Mouse (Mus musculus) gastrocnemius, postnatal 25 days (tissue): ENCODE measurements at regions not wholly inside any gene's neighbourhood (a gene's known extent, or its start where the extent isn't known, plus 50 kb on each side); places are given as distances from the start of the nearest gene placed in this dataset.
"Not testable (repeated sequence)": the region's sequence is repeated elsewhere in the genome, so short reads cannot be mapped to it uniquely, and the experiment has no call there.

Source experiments
- DNase-seq: peaks from one replicate; pipeline ENCODE4 v3.0.0; 2022

GRCm38 (mm10) chr4:71422121-71422520, 335.6 kb downstream of the Gm11232 start:
- not testable (repeated sequence) for DNase-seq

- no peak for DNase-seq
Observed at GRCm38 (mm10) chr4:71409867-71410266, 347.9 kb downstream of the Gm11232 start.

GRCm38 (mm10) chr4:71390444-71390843, 367.3 kb downstream of the Gm11232 start:
- DNase-seq: no peak

GRCm38 (mm10) chr4:71369276-71369675, 388.5 kb downstream of the Gm11232 start:
- no peak for DNase-seq

- no peak for DNase-seq
Observed at GRCm38 (mm10) chr4:71363761-71364160, 394.0 kb downstream of the Gm11232 start.

- DNase-seq: no peak
Observed at GRCm38 (mm10) chr4:71357626-71358025, 400.1 kb downstream of the Gm11232 start.

- no peak for DNase-seq
Observed at GRCm38 (mm10) chr4:71356714-71357113, 401.1 kb downstream of the Gm11232 start.

GRCm38 (mm10) chr4:71356310-71356709, 401.5 kb downstream of the Gm11232 start:
- DNase-seq: no peak

GRCm38 (mm10) chr4:71351880-71352279, 405.9 kb downstream of the Gm11232 start:
- DNase-seq: no peak

- DNase-seq: no peak
Observed at GRCm38 (mm10) chr4:71343068-71343467, 414.7 kb downstream of the Gm11232 start.

GRCm38 (mm10) chr4:71338582-71338981, 419.2 kb downstream of the Gm11232 start:
- no peak for DNase-seq

- DNase-seq: no peak
Observed at GRCm38 (mm10) chr4:71332672-71333071, 425.1 kb downstream of the Gm11232 start.

GRCm38 (mm10) chr4:71332018-71332417, 425.7 kb downstream of the Gm11232 start:
- DNase-seq: no peak

- DNase-seq: no peak
Observed at GRCm38 (mm10) chr4:71316605-71317004, 441.2 kb downstream of the Gm11232 start.

- DNase-seq: no peak
Observed at GRCm38 (mm10) chr4:71307176-71307612, 450.6 kb downstream of the Gm11232 start.

GRCm38 (mm10) chr4:71306690-71307089, 451.1 kb downstream of the Gm11232 start:
- no peak for DNase-seq

- DNase-seq: not testable (repeated sequence)
Observed at GRCm38 (mm10) chr4:71295716-71296115, 462.0 kb downstream of the Gm11232 start.

GRCm38 (mm10) chr4:71291741-71292149, 466.0 kb downstream of the Gm11232 start:
- no peak for DNase-seq

- not testable (repeated sequence) for DNase-seq
Observed at GRCm38 (mm10) chr4:71291111-71291740, 466.5 kb downstream of the Gm11232 start.

- DNase-seq: no peak
Observed at GRCm38 (mm10) chr4:71283147-71283546, 474.6 kb downstream of the Gm11232 start.

GRCm38 (mm10) chr4:71279710-71280109, 478.1 kb downstream of the Gm11232 start:
- DNase-seq: no peak

GRCm38 (mm10) chr4:71259897-71260296, 497.9 kb downstream of the Gm11232 start:
- no peak for DNase-seq

- no peak for DNase-seq
Observed at GRCm38 (mm10) chr4:71230497-71230872, 527.3 kb downstream of the Gm11232 start.

GRCm38 (mm10) chr4:71229796-71230496, 527.8 kb downstream of the Gm11232 start:
- no peak for DNase-seq
